Mouse (Mus musculus) liver, embryonic 15.5 days (tissue): ENCODE measurements around the gene Fam167b. TPM values are rescaled to one million over a fixed set of nuclear protein-coding genes. Genes with fewer than 3 reads are reported as not detected.
"Not testable (repeated sequence)": the region's sequence is repeated elsewhere in the genome, so short reads cannot be mapped to it uniquely, and the experiment has no call there.

ENCODE experiments used
- ATAC-seq: fragments of 200-750 bp; cut with Nextera tagmentation; 2 replicates; pipeline ENCODE4 v1.8.0; 2017; ENCODE audit warnings: moderate number of reproducible peaks, mild to moderate bottlenecking, moderate library complexity; ENCODE audit not compliant: insufficient read depth
- H3K27ac ChIP-seq: fragments of 300-500 bp; sonication (generic); replicated peaks from 2 replicates; pipeline ENCODE4 v1.5.1; 2015; ENCODE audit warnings: mild to moderate bottlenecking, inconsistent platforms
- H3K27me3 ChIP-seq: fragments of 300-500 bp; sonication (generic); 2 replicates; pipeline ENCODE4 v1.6.1; 2015; ENCODE audit warnings: mild to moderate bottlenecking, inconsistent platforms
- H3K36me3 ChIP-seq: fragments of 300-500 bp; sonication (generic); replicated peaks from 2 replicates; pipeline ENCODE4 v1.6.1; 2015; ENCODE audit warnings: moderate library complexity, mild to moderate bottlenecking, inconsistent platforms
- H3K4me1 ChIP-seq: fragments of 300-500 bp; sonication (generic); replicated peaks from 2 replicates; pipeline ENCODE4 v1.6.1; 2015; ENCODE audit warnings: inconsistent platforms
- H3K4me2 ChIP-seq: fragments of 300-500 bp; sonication (generic); 2 replicates; pipeline ENCODE4 v1.6.1; 2015; ENCODE audit warnings: moderate library complexity, mild to moderate bottlenecking, inconsistent platforms
- H3K4me3 ChIP-seq: fragments of 300-500 bp; sonication (generic); replicated peaks from 2 replicates; pipeline ENCODE4 v1.5.1; 2015; ENCODE audit warnings: mild to moderate bottlenecking, inconsistent platforms
- H3K9ac ChIP-seq: fragments of 300-500 bp; sonication (generic); 2 replicates; pipeline ENCODE4 v1.6.1; 2015; ENCODE audit warnings: moderate library complexity, mild to moderate bottlenecking, inconsistent platforms
- H3K9me3 ChIP-seq: fragments of 300-500 bp; sonication (generic); replicated peaks from 2 replicates; pipeline ENCODE4 v1.6.1; 2016; ENCODE audit warnings: inconsistent platforms
- WGBS: fragments of 180-500 bp; shearing (Covaris S2); methylation state at CpG from one replicate; pipeline ENCODE4 v1.1.7; 2015; ENCODE audit warnings: mixed read lengths; ENCODE audit not compliant: insufficient replicate concordance; 5-methylcytosine and 5-hydroxymethylcytosine counted together
- polyA plus RNA-seq: library from polyadenylated mRNA; unstranded; fragments of >200 nt; fragmentation: Nextera tagmentation; extraction: Ambion mirVana; gene quantifications from 2 replicates; pipeline ENCODE4 v1.2.1, GENCODE M21; 2015

The Fam167b gene
- polyA plus RNA-seq, 1 experiment from 2014 or later, result 7.2 TPM

GRCm38 (mm10) chr4:129557256-129557808, 21.0 kb downstream of the Fam167b start:
- Histone ChIP-seq H3K4me3 (peak overlapping the region; percentile 64), H3K36me3 (no peaks in the 10 kb centered on the region), H3K27ac (peak overlapping the region; percentile 82), H3K4me1 (peaks cover 45% of the 10 kb centered on the region), H3K27me3 (peaks cover 39% of the 10 kb centered on the region), H3K9ac (peak overlapping the region; percentile 61), H3K9me3 (no peaks in the 10 kb centered on the region), H3K4me2 (peak overlapping the region; percentile 86)
- ATAC-seq, result peak; percentile 85
- 62% methylated on average over 9 of the region's 9 CpGs for WGBS

- Histone ChIP-seq H3K27ac (peak overlapping the region; percentile 82), H3K36me3 (no peaks in the 10 kb centered on the region), H3K4me1 (peaks cover 39% of the 10 kb centered on the region), H3K9ac (peak overlapping the region; percentile 61), H3K27me3 (peaks cover 36% of the 10 kb centered on the region), H3K9me3 (no peaks in the 10 kb centered on the region), H3K4me2 (peak overlapping the region; percentile 86), H3K4me3 (peak overlapping the region; percentile 64)
- WGBS, result 5% methylated on average over 33 of the region's 33 CpGs
- ATAC-seq, result peak; percentile 65
Observed at GRCm38 (mm10) chr4:129556532-129557223, 21.7 kb downstream of the Fam167b start.

- no peaks in the 10 kb centered on the region for H3K9me3 ChIP-seq
- no peaks in the 10 kb centered on the region for H3K36me3 ChIP-seq
- peak overlapping the region; percentile 86 for H3K4me2 ChIP-seq
- H3K9ac ChIP-seq, result peak overlapping the region; percentile 25
- H3K4me1 ChIP-seq, result peaks cover 35% of the 10 kb centered on the region
- peak overlapping the region; percentile 64 for H3K4me3 ChIP-seq
- no peak overlapping the region for H3K27ac ChIP-seq
- H3K27me3 ChIP-seq, result peaks cover 36% of the 10 kb centered on the region
- no peak for ATAC-seq
- WGBS, result 1% methylated on average over 24 of the region's 24 CpGs
Observed at GRCm38 (mm10) chr4:129555862-129556531, 22.4 kb downstream of the Fam167b start.

- WGBS, result 3% methylated on average over 16 of the region's 16 CpGs
- no peak for ATAC-seq
- H3K9me3 ChIP-seq, result no peaks in the 10 kb centered on the region
- H3K9ac ChIP-seq, result peak overlapping the region; percentile 25; the same call in 1 of the 2 replicates
- peaks cover 35% of the 10 kb centered on the region for H3K4me1 ChIP-seq
- H3K4me3 ChIP-seq, result peak overlapping the region; percentile 64
- no peaks in the 10 kb centered on the region for H3K36me3 ChIP-seq
- H3K27me3 ChIP-seq, result peaks cover 35% of the 10 kb centered on the region
- H3K27ac ChIP-seq, result no peak overlapping the region
- H3K4me2 ChIP-seq, result peak overlapping the region; percentile 86
Observed at GRCm38 (mm10) chr4:129555421-129555861, 22.9 kb downstream of the Fam167b start.

- not testable (repeated sequence) for H3K4me3 ChIP-seq, H3K36me3 ChIP-seq, ATAC-seq, H3K9me3 ChIP-seq, H3K4me2 ChIP-seq, H3K27ac ChIP-seq, H3K9ac ChIP-seq
- WGBS, result 79% methylated on average over 6 of the region's 6 CpGs
- peaks cover 35% of the 10 kb centered on the region for H3K4me1 ChIP-seq
- peaks cover 33% of the 10 kb centered on the region for H3K27me3 ChIP-seq
Observed at GRCm38 (mm10) chr4:129554512-129554911, 23.8 kb downstream of the Fam167b start.

GRCm38 (mm10) chr4:129550295-129550694, 28.1 kb downstream of the Fam167b start:
- H3K4me3 ChIP-seq, result no peak overlapping the region
- H3K4me2 ChIP-seq, result no peak overlapping the region
- peaks cover 8% of the 10 kb centered on the region for H3K4me1 ChIP-seq
- WGBS, result 86% methylated on average over 1 of the region's 1 CpGs
- H3K27ac ChIP-seq, result no peak overlapping the region
- no peaks in the 10 kb centered on the region for H3K9me3 ChIP-seq
- peaks cover 22% of the 10 kb centered on the region for H3K27me3 ChIP-seq
- ATAC-seq, result no peak
- no peaks in the 10 kb centered on the region for H3K36me3 ChIP-seq
- no peak overlapping the region for H3K9ac ChIP-seq

GRCm38 (mm10) chr4:129549306-129549705, 29.0 kb downstream of the Fam167b start:
- Histone ChIP-seq H3K36me3 (no peaks in the 10 kb centered on the region), H3K9me3 (no peaks in the 10 kb centered on the region), H3K9ac (no peak overlapping the region), H3K4me1 (peaks cover 5% of the 10 kb centered on the region), H3K4me3 (no peak overlapping the region), H3K4me2 (no peak overlapping the region), H3K27me3 (peaks cover 14% of the 10 kb centered on the region), H3K27ac (no peak overlapping the region)
- WGBS, result 72% methylated on average over 2 of the region's 2 CpGs
- no peak for ATAC-seq

GRCm38 (mm10) chr4:129547631-129548030, 30.7 kb downstream of the Fam167b start:
- not testable (repeated sequence) for ATAC-seq, H3K27me3 ChIP-seq, H3K27ac ChIP-seq, H3K9ac ChIP-seq, H3K9me3 ChIP-seq, H3K4me2 ChIP-seq, H3K36me3 ChIP-seq, H3K4me3 ChIP-seq
- WGBS, result 51% methylated on average over 4 of the region's 4 CpGs
- peaks cover 15% of the 10 kb centered on the region for H3K4me1 ChIP-seq

- H3K4me3 ChIP-seq, result no peak overlapping the region
- no peak overlapping the region for H3K9ac ChIP-seq
- no peak overlapping the region for H3K4me2 ChIP-seq
- peaks cover 44% of the 10 kb centered on the region for H3K4me1 ChIP-seq
- H3K36me3 ChIP-seq, result peaks cover 9% of the 10 kb centered on the region
- H3K27me3 ChIP-seq, result no peaks in the 10 kb centered on the region
- H3K27ac ChIP-seq, result 0 out of 2 replicates have a peak overlapping the region, but pooled peaks have one; percentile 14
- no peak for ATAC-seq
- WGBS, result 79% methylated on average over 4 of the region's 4 CpGs
- no peaks in the 10 kb centered on the region for H3K9me3 ChIP-seq
Observed at GRCm38 (mm10) chr4:129544106-129544505, 34.2 kb downstream of the Fam167b start.

GRCm38 (mm10) chr4:129542592-129543141, 35.7 kb downstream of the Fam167b start, which contains the start of gene Hdac1:
TSS of gene Hdac1 (minus strand) at chr4:129542713.
- WGBS, result under 1% methylated on average over 46 of the region's 46 CpGs
- Histone ChIP-seq H3K9ac (peak within 1 kb of the TSS; percentile 96), H3K9me3 (no peaks in the 10 kb centered on the region), H3K27ac (peak within 1 kb of the TSS; percentile 94), H3K27me3 (no peaks in the 10 kb centered on the region), H3K4me1 (peaks cover 50% of the 10 kb centered on the region), H3K4me3 (peak within 1 kb of the TSS; percentile 95), H3K36me3 (peaks cover 11% of the 10 kb centered on the region), H3K4me2 (peak within 1 kb of the TSS; percentile 82)
- ATAC-seq, result peak; percentile 99
